Mouse (Mus musculus) right cerebral cortex, postnatal 25 days (tissue): Measurements from ENCODE around the gene Tmem147.
"Not testable (repeated sequence)": the region's sequence is repeated elsewhere in the genome, so short reads cannot be mapped to it uniquely, and the experiment has no call there.

Source experiments
- DNase-seq: peaks from one replicate; pipeline ENCODE4 v3.0.0; 2022

Gene Tmem147

DNA sequence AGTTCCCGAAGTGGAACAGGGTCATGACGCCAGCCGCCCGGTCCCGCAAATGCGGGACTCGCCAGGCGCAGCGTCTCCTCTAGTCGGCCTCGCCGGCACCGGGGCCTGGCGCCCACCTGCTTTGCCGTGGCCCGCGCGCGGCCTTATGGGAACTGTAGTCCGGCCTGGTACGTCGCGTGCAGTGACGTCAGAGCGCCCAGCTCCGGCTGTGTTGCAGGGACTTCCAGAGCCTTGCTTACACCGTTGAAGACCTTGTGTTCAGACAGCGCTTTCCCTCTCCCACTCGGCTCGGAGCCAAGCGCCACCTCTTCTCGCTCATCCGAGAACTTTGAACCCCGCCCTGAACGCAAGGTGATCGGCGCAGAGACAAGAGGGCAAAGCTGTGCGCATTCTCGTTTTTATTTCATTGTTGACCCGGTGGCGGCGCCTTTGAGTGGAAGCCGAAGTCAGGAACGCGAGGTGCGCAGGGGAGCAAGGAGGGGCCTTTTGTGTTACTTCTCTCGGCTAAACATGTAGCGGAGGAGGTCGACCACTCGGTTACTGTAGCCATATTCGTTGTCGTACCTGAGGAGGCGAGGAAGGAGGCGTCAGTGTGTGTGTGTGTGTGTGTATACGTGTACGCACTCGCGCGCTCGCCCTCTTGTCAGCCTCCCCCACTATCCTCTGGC is at the start of gene Tmem147:
Gene Tmem147 (minus strand): TSS at position 145 of the 668 bp plus-strand sequence.
- DNase-seq, result peak; percentile 97

- DNase-seq, result no peak
Measured at GRCm38 (mm10) chr7:30777911-30778310, 48.6 kb upstream of the Tmem147 start.

DNA sequence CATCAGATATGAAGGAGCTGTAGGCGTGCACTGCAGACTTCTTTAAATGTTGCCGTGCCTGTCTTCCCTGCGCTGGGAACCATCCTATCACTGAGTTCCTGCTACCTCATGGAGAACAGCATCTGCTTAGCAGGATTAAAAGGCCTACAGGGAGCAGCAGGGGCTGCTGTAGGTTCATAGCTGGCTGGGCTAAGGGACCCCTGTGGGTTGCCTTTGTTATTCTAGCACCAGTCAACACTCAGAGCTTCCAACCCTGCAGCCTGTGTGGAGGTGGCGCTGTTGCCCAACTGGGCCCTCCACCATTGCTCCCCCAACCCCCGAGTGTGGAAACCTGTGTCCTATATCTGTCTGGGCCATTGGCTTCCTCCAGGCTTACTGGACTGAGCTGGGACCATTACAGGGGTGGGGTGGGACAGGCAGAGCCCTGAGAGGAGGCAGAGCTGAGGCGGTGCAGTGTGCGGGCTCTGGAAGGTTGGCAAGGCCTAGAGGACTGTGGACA is 47.8 kb upstream of the Tmem147 start:
- DNase-seq, result no peak

DNA sequence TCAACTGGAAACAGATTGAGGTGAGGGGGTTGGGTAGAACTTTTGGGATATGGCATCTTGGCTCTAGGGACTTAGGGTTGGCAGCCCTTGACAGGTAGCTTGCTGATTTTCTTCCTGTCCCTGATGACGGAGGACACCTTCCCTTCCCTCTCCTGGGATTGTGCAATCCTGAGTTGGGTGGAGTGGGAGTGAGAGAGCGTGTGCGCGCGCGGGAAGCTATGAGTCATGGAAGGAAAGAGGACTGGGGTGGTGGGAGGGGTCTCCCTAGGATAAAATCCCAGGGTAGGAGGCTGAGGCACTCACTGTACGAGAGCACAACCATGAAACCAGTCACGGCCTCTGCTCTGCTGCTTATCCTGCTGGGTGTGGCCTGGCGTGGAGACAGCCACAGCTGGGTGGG is 46.8 kb upstream of the Tmem147 start:
- DNase-seq, result peak; percentile 14

GRCm38 (mm10) chr7:30769236-30769635 is 39.9 kb upstream of the Tmem147 start:
- DNase-seq, result no peak

- DNase-seq, result no peak
Measured at GRCm38 (mm10) chr7:30766408-30766807, 37.1 kb upstream of the Tmem147 start.

- no peak for DNase-seq
Measured at GRCm38 (mm10) chr7:30765173-30765572, 35.8 kb upstream of the Tmem147 start.

- no peak for DNase-seq
Measured at GRCm38 (mm10) chr7:30763456-30763855, 34.1 kb upstream of the Tmem147 start, which contains the start of gene Dmkn. Dmkn (plus strand) TSS chr7:30763756.

- DNase-seq, result no peak
Measured at GRCm38 (mm10) chr7:30761769-30762352, 32.5 kb upstream of the Tmem147 start.

DNA sequence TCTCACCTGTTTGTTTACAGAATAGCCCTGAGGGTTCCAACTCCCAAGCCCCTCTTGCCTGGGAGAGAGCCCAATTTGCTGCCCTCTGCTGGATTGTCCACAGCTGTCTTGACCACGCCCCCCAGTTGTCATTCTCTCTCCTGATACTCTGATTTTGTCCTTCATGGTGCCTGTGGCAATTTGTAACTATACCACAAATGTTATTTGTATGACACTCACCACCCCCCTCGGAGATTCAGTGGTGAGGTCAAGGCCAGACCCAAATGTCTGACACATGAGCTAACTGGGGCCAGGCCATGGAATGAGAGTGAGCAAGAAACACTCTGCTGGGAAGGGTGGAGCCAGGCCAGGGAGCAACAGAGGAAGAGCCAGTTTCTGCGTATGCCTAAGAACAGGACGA is 29.5 kb upstream of the Tmem147 start:
- no peak for DNase-seq

GRCm38 (mm10) chr7:30757001-30757400 is 27.7 kb upstream of the Tmem147 start:
- no peak for DNase-seq

GRCm38 (mm10) chr7:30751086-30751669 is 21.8 kb upstream of the Tmem147 start, which contains the start of gene Sbsn:
Sbsn (plus strand) TSS chr7:30751471.
- DNase-seq, result no peak

- no peak for DNase-seq
Measured at GRCm38 (mm10) chr7:30749824-30750606, 20.7 kb upstream of the Tmem147 start.

DNA sequence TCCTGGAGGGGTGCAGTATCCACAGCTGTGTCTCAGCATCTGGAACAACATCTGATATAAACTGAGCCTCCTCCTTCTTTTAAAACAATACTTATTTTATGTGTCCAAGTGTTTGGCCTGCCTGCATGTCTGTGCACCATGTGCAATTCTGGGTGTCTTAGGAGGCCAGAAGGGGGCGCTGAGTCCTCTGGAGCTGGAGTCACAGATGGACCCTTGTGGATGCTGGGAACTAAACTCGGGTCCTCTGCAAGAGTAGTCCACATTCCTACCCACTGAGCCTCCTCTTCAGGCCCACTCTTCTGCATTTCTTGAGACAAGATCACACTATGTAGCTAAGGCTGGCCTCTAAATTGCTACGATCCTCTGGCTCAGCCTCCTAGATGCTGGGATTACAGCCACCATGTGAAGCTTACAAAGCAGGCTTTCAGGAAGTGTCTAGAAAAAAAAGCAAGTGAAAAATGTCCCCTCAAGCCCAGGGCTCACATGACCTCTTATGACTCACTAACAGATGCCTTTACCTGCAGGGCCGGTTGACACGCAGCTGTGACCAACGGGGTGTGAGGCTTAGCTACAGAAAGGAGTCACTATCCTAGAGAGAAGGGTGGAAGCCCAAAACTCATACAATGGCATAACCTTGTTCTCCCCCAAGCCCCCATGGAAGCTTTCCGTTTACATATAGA is 18.3 kb upstream of the Tmem147 start:
- no peak for DNase-seq

DNA sequence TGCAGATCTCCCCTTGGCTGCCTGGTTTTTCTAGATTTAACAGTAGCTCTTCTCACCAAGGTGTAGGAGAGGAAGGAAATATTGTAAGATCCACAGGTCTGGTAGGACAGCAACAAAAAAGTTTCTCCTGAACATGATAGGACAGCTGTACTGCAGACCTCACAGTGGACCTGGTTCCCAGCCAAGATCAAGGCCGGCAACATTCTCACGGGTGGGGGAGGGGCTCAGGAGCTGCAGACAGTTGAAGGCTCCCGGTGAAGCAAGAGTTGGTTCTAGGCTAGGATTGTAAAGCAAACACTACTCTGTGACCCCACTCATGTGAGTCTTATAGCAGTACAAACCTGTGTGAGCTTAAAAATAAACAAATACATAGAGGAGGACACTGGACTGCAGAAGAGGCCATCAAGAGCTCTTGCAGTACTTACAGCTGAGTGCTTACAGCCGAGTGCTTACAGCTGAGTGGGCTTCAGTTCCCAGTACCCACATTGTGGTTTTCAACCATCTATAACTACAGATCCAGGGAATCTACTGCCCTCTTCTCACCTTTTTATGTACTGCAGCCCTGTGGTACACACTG is 14.8 kb upstream of the Tmem147 start:
- no peak for DNase-seq

- not testable (repeated sequence) for DNase-seq
Measured at GRCm38 (mm10) chr7:30743617-30744016, 14.3 kb upstream of the Tmem147 start, which contains the start of gene Gapdhs. Gapdhs (minus strand) TSS chr7:30743681.

GRCm38 (mm10) chr7:30742570-30742969 is 13.2 kb upstream of the Tmem147 start:
- not testable (repeated sequence) for DNase-seq

GRCm38 (mm10) chr7:30736211-30736610 is 6.9 kb upstream of the Tmem147 start:
- DNase-seq, result no peak

- not testable (repeated sequence) for DNase-seq
Measured at GRCm38 (mm10) chr7:30730064-30730722, 853 bp upstream of the Tmem147 start.

DNA sequence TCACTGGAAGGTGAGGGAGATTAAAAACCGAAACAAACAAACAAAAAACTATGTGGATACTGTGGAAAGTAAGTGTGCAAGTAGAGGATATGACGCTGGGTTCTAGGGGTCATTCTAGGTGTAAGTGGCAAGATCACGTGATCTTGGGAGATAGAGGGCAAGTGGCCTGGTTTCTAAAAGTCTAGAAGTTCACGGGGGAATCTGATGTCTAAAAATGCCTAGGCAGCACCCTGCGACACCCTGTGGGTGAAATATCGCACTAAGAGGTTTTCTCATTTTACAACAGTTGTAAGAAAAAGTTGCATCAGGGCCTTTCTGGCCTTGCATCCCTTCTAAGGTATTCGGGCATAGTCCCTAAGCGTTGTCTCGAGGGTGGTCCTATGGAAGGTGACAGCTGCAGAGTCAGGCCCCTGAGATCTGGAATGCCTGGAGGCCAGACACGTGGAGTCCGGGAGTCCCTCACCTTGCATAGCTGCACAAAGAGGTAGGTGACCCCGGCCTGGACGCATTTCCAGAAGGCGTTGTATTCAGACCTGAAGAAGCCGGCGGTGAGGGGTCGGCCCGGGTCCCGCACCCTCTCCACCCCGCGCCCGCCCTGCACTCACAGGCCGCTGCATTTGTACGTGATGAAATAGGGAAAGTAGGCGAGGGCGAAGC is 473 bp downstream of the Tmem147 start:
- no peak for DNase-seq

GRCm38 (mm10) chr7:30728214-30728613 is 1.1 kb downstream of the Tmem147 start:
- no peak for DNase-seq
